Mouse (Mus musculus) ES-E14 (cell line): ENCODE measurements around the gene Ankrd22.

Source experiments
- HCFC1 ChIP-seq: IDR thresholded peaks from 2 replicates; pipeline ENCODE4 v1.6.1; 2012; ENCODE audit warnings: low read length, inconsistent platforms, borderline replicate concordance; ENCODE audit not compliant: insufficient read depth
- MAFK ChIP-seq: IDR thresholded peaks from 2 replicates; pipeline ENCODE4 v1.6.1; 2014; ENCODE audit warnings: mild to moderate bottlenecking, low read depth, low read length, inconsistent platforms; ENCODE audit not compliant: insufficient read depth

DNA sequence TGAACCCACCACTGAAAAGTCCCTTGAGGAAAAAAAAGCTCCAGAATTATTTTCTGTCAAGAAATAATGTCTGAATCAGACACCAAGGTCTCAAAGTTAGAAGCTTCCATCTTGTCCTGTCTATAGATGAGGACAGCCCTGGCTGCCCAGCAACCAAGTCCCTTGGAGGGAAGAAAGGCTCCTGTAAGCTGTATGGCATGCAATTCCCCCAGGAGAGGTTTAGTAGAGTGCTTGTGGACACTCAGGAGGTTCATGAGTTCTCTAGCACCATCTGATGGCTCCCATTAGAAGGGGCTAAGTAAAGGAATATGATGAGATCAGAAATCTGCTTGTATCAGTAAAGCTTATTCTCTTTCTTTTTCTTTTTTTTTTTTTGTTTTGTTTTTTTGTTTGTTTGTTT, 3.3 kb upstream of the Ankrd22 start:
- TF ChIP-seq HCFC1 (no peak), MAFK (no peak)
